Mouse (Mus musculus) E14TG2a.4 (cell line): ENCODE measurements at regions not wholly inside any gene's neighbourhood (a gene's known extent, or its start where the extent isn't known, plus 50 kb on each side); places are given as distances from the start of the nearest gene placed in this dataset.

Experiments
- H3K27me3 ChIP-seq: 2 replicates; pipeline ENCODE4 v1.6.1; 2014; ENCODE audit warnings: low read length, control low read depth; ENCODE audit not compliant: insufficient read depth
- H3K36me3 ChIP-seq: 2 replicates; pipeline ENCODE4 v1.6.1; 2014; ENCODE audit warnings: low read length, control low read depth; ENCODE audit not compliant: insufficient read depth
- H3K4me1 ChIP-seq: replicated peaks from 2 replicates; pipeline ENCODE4 v1.6.1; 2014; ENCODE audit warnings: low read depth, low read length, control low read depth
- H3K4me3 ChIP-seq: replicated peaks from 2 replicates; pipeline ENCODE4 v1.5.1; 2014; ENCODE audit warnings: mild to moderate bottlenecking, low read length
- H3K9me3 ChIP-seq: 2 replicates; pipeline ENCODE4 v1.6.1; 2014; ENCODE audit warnings: low read length, control low read depth
- CTCF ChIP-seq: conservative IDR thresholded peaks from 2 replicates; pipeline ENCODE4 v1.5.1; 2014; ENCODE audit warnings: low read length
- NANOG ChIP-seq: IDR thresholded peaks from 2 replicates; pipeline ENCODE4 v1.6.1; 2014; ENCODE audit warnings: borderline replicate concordance, low read length, mixed read lengths
- POU5F1 ChIP-seq: IDR thresholded peaks from 2 replicates; pipeline ENCODE4 v1.6.1; 2014; ENCODE audit warnings: low read length, borderline replicate concordance

DNA sequence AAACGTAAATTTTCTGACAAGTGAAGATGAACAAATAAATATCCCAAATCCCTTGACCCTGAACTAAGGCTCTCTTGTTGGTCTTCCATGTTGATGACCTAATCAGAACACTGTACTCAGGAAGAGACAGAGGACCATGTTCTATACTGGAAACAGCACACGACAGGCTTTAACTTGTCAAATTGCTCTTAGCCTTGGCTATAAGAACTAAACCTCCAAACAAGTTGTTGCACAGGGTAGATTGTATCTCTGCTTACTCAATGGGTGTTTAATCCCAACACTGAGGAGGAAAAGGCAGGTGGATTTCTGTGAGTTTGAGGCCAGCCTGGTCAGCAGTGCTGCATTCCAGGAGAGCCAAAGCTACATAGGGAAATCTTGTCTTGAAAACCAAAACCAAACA lies 265.5 kb downstream of the Gja1 start:
- Histone ChIP-seq H3K4me1 (no peaks in the 10 kb centered on the region), H3K9me3 (no peaks in the 10 kb centered on the region), H3K4me3 (no peak overlapping the region), H3K36me3 (no peaks in the 10 kb centered on the region), H3K27me3 (no peaks in the 10 kb centered on the region)
- no peak for TF ChIP-seq CTCF
- no peak for TF ChIP-seq POU5F1
- no peak for TF ChIP-seq NANOG

GRCm38 (mm10) chr10:56643376-56644135 lies 266.4 kb downstream of the Gja1 start:
- Histone ChIP-seq H3K4me1 (no peaks in the 10 kb centered on the region), H3K4me3 (no peak overlapping the region), H3K36me3 (no peaks in the 10 kb centered on the region), H3K27me3 (no peaks in the 10 kb centered on the region), H3K9me3 (no peaks in the 10 kb centered on the region)
- TF ChIP-seq CTCF (no peak), NANOG (no peak), POU5F1 (no peak)

DNA sequence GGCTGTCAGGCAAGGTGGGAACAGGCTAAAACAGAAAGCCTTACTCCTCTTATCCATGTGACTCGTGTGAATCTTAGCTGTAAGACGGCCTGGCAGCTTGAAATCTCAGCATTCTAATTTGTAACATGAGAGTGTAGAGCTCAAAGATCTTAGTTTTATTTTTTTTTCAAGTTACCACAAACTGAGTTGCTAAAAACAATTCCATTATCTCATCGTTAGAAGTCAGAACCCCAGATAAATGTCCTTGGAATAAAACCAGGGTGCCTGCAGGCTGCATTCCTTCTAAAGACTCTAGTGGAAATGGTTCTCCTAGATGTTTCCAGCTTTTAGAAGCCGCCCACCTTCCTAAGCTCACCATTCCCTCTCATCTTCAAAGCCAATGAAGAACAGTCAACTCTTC lies 283.4 kb downstream of the Gja1 start:
- TF ChIP-seq NANOG (no peak), CTCF (no peak), POU5F1 (no peak)
- H3K9me3 ChIP-seq = no peaks in the 10 kb centered on the region

GRCm38 (mm10) chr10:56673919-56674318 lies 296.8 kb downstream of the Gja1 start:
- no peaks in the 10 kb centered on the region for H3K9me3 ChIP-seq
- H3K4me1 ChIP-seq = no peaks in the 10 kb centered on the region
- no peaks in the 10 kb centered on the region for H3K36me3 ChIP-seq
- H3K4me3 ChIP-seq = no peak overlapping the region
- no peaks in the 10 kb centered on the region for H3K27me3 ChIP-seq
- TF ChIP-seq NANOG = no peak
- no peak for TF ChIP-seq POU5F1
- no peak for TF ChIP-seq CTCF

More for the DNA sequence above, 283.4 kb downstream of the Gja1 start:
- Histone ChIP-seq H3K27me3 (no peaks in the 10 kb centered on the region), H3K4me1 (no peaks in the 10 kb centered on the region), H3K4me3 (no peak overlapping the region), H3K36me3 (no peaks in the 10 kb centered on the region)

- no peaks in the 10 kb centered on the region for H3K36me3 ChIP-seq
Measured at GRCm38 (mm10) chr10:56682901-56683300, 305.8 kb downstream of the Gja1 start.

GRCm38 (mm10) chr10:56685655-56686250 lies 308.6 kb downstream of the Gja1 start:
- H3K9me3 ChIP-seq = no peaks in the 10 kb centered on the region
- peaks cover 5% of the 10 kb centered on the region; the same call in 1 of the 2 replicates for H3K4me1 ChIP-seq
- no peak overlapping the region for H3K4me3 ChIP-seq
- no peaks in the 10 kb centered on the region for H3K27me3 ChIP-seq
- no peaks in the 10 kb centered on the region for H3K36me3 ChIP-seq
- TF ChIP-seq NANOG = no peak
- TF ChIP-seq CTCF = no peak
- TF ChIP-seq POU5F1 = no peak

More at GRCm38 (mm10) chr10:56682901-56683300, 305.8 kb downstream of the Gja1 start:
- Histone ChIP-seq H3K27me3 (no peaks in the 10 kb centered on the region), H3K4me1 (peaks cover 5% of the 10 kb centered on the region; the same call in 1 of the 2 replicates), H3K9me3 (no peaks in the 10 kb centered on the region), H3K4me3 (no peak overlapping the region)
- TF ChIP-seq NANOG (no peak), CTCF (no peak), POU5F1 (no peak)

- H3K36me3 ChIP-seq = no peaks in the 10 kb centered on the region
- TF ChIP-seq CTCF (no peak), POU5F1 (no peak)
- H3K27me3 ChIP-seq = 0 out of 2 replicates have a peak, but pooled peaks cover 3% of the 10 kb centered on the region
- no peak overlapping the region for H3K4me3 ChIP-seq
- no peaks in the 10 kb centered on the region for H3K9me3 ChIP-seq
- H3K4me1 ChIP-seq = peaks cover 15% of the 10 kb centered on the region
Measured at GRCm38 (mm10) chr10:56691467-56691866, 314.3 kb downstream of the Gja1 start.

DNA sequence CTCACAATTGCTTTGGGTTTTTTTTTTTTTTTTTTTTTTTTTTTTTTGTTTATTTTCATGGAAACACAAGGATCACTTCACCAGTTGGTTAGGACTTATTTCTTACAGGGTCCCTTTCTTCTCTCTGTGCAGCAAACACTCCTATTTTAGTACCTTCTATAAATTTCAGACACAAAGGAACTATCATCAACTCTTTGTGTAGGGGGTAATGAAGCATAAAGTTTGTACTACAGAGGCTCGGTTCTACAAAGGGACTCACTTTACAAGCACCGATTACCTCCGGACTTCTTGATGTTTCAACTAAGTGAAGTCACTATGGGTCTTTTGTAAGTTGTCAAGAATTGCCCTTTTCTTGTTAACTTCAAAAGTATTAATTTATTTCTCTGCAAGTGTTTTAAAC lies 318.0 kb downstream of the Gja1 start:
- Histone ChIP-seq H3K36me3 (no peaks in the 10 kb centered on the region), H3K4me3 (no peak overlapping the region), H3K27me3 (0 out of 2 replicates have a peak, but pooled peaks cover 10% of the 10 kb centered on the region), H3K4me1 (peaks cover 15% of the 10 kb centered on the region), H3K9me3 (no peaks in the 10 kb centered on the region)
- TF ChIP-seq NANOG (peak; percentile 96), CTCF (no peak), POU5F1 (no peak)
